Mouse (Mus musculus): ENCODE data around the gene Dhfr.

GRCm38 (mm10) chr13:92346338-92346737, 8.2 kb upstream of the Dhfr start:
- TF ChIP-seq POLR2A (IDR thresholded peaks at IDR 0.05; ENCODE audit: low read depth, low read length) (no peak), CTCF (conservative IDR thresholded peaks at IDR 0.05; ENCODE audit: insufficient read depth, insufficient read length, low read depth, low read length) (no peak)
